Mouse (Mus musculus) lung, postnatal 10 days (tissue): ENCODE measurements around the gene Pebp1.
A peak's percentile ranks its signal among the peaks of the same experiment; 100 is the strongest.

Source experiments
- DNase-seq: peaks from one replicate; pipeline ENCODE4 v3.0.0; 2021

Pebp1 gene

DNA sequence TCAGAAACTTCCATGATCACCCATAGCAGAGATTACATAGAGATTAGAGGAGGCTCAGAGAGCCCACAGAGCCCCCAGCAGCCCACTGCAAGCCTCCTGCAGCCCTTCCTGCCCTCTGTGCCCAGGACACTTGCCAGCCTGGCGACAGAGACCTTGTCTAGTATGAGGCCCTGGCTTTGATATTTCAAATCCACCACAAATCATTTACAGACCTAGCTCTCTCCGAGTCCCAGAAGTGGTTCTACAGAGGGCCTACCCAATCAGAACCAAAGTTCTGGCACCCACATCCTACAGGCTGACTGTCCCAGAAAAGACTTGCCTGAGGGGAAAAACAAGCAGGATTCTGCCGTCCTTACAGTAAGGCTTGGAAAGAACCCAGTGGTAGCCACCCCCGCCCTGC lies 2.2 kb downstream of the Pebp1 start:
- no peak for DNase-seq

DNA sequence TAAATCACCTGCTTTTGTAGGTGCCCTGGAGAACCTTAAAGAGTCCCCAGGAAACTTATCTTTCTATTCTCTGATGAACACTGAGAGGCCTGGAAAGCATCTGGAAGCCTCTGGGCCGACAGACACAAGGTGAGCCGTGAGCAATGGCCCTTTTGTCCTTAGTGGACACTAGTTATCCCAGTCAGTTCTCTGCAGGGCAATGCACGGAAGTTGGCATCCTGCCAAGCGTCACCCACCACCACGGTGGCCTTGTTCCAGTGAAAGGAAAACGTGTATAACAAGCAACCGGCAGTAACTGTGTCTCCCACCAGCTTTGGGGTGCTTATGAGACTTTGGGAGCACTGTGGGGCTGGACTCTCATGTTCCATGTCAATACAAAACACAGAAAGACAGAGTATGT lies 2.7 kb downstream of the Pebp1 start:
- DNase-seq = no peak

DNA sequence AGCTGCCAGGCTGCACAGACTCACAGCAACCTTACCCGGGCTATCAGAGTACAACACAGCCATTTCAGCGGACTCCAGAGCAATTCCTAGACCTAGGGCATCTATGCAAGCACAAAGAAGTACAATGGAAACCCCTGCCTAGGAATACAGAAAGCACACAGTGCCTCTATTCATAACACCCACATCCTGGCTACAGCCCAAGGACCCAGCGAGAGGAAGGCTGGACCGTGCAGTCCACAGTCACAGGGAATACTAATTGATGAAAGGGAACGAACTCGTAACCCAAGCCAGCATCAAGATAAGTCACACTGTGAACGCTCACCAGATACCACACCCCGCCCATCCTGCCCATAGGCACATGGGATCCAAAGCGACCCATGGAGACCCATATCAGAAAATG lies 3.4 kb downstream of the Pebp1 start:
- no peak for DNase-seq

DNA sequence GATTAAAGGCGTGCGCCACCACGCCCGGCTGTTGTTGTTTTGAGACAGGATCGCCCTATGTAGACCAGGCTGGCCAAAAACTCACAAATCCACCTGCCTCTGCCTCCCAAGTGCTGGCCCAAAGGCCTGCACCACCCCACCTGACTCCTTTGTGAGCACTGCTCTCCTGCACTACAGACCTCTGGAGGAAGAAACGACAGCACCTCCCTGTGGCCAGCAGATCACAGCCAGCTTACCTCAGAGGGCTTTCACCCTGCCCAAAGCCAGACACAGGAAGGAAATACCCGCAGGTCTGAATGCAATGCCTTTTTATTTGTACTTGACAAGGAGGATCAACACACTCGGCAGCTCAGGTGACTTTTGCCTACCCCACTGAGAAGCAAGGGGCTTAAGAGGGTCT lies 5.1 kb downstream of the Pebp1 start:
- DNase-seq = no peak

DNA sequence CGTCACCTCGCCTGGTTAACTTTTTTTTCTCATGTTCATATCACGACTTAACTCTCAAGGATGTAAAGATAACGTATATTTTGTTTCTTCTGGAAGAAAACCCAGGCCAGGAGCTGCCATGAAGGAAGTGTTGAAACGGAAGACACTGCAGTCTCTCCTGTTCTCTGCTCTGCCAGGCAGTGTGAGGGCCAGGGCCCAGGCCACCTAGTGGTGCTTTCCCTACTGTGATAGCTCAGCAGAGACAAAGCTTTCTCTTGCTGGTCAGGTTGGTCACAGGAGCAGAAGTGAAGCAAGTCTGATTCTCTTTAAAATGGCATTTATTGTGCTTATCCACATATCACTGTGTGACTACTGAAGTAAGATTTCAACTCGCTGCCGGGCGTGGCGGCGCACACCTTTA lies 5.9 kb downstream of the Pebp1 start:
- DNase-seq = no peak

DNA sequence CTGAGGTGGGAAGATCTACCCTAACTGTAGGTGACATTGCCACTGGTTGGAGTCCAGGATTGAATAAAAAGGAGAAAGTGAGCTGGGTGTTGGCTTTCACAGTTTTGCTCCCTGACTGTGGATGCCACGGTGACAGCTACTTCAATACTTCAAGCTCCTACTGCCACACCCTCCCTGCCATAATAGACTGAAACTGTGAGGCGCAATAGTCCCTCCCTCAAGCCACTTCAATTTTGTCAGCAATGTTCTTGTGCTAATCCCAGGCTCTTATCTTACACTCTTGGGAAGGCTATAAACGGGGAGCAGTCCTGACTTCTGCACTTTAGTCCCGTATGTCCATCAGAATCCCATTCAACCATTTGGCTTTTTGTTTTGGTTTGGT lies 7.8 kb downstream of the Pebp1 start:
- DNase-seq = no peak

DNA sequence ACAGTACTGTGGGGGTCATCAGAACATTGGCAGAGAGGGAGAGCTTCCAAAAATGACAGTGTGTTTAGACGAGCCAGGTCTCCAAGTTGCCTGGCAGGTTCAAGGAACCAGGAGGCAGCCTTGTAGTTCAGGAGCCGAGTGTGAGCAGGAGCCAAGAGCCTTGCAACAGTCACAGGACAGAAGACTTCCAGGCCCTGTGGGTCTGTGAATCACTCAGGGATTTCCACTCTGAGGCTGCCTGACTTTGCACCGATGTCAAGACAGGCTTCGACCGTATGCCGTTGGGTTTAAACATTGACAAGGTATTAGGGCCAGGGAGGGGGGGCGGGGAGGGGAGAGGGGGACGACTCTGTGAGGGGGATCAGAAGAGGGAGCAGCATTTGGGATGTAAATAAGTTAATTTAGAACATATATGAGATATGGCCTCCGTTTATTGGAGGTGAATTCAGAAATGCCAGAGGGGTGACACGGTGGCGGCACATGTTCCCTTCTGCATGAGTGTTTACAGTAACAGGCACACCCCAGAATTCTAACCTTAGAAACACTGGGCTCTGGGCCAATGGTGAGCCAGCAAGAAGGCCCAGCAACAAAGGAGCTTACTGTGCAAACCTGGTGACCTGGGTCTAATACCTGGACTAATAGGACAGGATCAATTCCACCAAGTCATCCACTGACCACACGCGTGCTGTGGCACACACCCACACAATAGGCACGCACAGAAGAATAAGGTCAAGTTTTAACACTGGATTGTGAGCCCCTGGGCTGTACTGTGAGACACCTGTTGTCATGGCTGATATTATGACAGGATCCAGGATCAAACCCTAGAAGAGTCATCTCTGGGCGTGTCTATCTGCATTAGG lies 8.4 kb downstream of the Pebp1 start:
- DNase-seq = peak; percentile 62

DNA sequence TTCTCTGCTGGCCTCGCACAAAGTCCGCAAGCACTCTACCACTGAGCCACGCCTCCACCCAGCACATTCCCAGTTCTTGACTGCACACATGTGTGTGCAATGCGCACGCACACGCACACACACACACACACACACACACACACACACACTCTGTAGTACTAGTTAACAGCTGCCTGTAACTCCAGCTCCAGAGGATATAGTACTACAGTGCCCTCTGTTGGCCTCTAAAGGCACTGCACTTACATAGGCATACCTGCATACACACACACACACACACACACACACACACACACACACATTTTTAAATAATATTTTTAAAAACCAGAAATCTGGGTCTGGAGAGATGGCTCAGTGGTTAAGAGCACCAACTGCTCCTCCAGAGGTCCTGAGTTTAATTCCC lies 9.6 kb downstream of the Pebp1 start:
- DNase-seq = no peak

DNA sequence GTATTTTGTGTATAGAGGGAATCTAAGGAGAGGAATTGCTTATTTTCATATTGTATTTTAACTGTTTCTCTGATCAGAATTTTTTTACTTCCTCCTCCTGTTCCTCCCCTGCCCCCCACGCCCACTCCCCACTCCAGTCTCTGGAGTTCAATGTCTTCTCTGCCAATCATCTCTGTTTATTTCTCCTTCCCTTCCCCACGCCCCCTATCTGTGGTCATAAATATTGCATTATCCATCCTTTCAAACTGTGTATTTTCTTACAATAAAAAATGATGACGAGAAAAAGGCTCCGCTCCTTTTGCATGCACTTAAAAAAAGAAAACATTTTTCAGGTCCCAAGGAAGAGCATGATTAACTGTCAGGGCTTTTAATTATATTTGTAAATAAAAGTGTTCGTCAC lies 12.6 kb downstream of the Pebp1 start:
- no peak for DNase-seq

DNA sequence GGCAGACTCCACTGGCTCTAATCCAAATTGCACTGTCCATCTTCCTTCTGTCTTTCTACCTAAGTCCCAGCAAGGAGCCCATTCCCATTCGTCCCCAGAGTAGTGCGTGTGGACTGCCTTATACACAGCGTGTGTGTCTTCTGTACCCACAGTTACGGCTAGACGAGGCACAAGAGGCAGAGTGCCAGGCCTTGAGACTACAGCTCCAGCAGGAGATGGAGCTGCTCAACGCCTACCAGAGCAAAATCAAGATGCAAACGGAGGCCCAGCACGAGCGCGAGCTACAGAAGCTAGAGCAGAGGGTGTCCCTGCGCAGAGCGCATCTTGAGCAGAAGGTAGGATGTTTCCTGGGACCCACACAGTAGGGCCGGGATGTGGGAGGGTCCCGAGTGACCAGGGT lies 15.5 kb downstream of the Pebp1 start:
- no peak for DNase-seq

DNA sequence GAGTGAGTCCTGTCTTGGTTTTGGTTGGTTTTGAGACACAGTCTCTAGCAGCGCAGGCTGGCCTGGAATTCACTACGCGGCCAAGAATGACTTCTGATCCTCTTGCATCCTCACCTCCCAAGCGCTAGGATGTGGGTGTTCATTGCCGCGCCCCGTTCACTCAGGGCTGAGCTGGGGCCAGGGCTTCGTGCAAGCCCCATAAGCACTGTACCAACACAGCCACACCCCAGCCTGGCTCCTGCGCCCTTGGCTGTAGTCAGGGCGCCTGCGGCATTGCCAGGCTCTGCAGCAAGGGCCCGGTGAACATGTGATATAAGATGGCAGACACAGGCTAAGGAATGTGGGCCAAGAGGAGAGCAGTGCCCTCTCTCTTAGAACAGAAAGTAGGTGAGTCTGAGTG lies 18.0 kb downstream of the Pebp1 start:
- no peak for DNase-seq

DNA sequence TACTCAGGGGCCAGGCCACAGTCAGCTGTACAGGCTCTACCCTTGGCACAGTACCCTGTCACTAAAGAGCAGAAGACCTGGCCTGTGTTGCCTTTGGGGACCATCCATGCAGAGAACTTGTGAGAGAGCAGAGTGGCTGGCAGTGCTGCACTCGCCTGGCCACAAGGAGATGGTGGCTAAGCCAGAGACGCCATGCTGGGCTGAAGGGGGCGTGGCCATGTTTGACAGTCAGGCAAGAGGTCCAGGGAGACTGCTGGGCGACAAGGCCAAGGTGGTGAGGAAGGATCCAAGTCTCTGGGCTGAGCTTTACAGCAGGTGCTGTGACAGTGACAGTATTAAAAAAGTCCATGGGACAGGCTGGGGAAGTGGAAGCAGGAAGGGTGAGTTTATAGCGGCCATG lies 18.7 kb downstream of the Pebp1 start:
- DNase-seq = no peak

DNA sequence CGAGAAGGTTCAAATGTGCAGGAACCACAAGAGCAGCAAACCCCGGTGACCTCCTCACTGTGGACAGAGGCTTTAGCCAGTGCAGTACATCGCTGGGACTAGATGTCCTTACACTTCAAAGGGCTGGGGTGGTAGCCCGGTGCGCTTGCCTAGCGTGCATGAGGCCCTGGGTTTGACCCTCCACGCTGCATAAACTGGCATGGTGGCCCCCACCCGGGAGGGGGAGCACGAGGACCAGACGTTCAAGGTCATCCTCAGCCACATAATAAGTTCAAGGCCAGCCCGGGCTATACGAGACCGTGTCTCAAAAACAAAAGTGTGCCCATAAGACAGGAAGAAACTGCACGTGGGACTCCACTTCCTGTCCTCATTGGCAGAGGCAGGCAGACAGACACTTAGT lies 19.5 kb downstream of the Pebp1 start:
- DNase-seq = no peak

DNA sequence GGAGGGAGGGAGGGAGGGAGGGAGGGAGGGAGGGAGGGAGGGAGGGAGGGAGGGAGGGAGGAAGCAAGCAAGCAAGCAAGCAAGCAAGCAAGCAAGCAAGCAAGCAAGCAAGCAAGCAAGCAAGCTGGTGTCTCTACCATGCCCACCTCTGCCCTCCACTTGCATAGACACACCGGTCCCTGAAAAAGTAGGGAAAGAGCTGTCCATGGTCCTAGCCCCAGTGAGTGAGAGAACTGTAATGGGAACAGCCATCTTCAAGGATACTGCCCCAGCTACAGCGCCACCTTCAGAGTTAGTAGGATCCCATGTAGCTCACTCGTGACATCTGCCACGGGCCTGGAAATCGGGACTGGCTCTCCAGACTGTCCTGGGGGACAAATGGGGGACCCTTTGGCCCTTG lies 22.7 kb downstream of the Pebp1 start:
- DNase-seq = no peak

DNA sequence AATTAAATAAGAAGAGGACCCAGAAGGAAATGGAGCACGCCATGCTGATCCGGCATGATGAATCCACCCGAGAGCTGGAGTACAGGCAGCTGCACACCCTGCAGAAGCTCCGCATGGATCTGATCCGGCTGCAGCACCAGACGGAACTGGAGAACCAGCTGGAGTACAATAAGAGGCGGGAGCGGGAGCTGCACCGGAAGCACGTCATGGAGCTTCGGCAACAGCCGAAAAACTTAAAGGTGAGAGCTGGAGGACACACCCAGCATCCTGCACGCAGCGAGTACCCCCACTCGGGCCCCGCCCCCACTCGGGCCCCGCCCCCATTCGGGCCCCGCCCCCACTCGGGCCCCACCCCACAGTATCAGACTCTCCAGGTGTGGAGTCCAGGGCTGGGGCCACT lies 23.9 kb downstream of the Pebp1 start:
- DNase-seq = no peak

DNA sequence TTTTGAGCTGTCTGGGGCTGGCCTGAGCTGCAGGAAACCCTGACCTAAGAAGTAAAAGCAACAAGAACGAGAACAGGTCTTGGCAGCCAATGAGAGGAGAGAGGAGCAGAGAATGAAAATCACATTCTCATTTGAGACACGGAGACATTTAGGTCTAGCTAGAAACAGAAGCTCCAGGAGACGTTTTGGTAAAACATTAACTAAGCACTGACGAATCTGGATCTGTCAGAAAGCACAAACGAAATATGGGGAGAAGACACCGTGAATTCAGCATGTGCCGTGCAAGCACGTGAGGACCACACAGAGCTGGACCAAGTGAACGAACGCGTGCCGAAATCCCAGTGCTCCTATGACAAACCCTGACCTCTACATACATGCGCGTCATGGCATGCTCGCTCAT lies 29.1 kb downstream of the Pebp1 start:
- no peak for DNase-seq

DNA sequence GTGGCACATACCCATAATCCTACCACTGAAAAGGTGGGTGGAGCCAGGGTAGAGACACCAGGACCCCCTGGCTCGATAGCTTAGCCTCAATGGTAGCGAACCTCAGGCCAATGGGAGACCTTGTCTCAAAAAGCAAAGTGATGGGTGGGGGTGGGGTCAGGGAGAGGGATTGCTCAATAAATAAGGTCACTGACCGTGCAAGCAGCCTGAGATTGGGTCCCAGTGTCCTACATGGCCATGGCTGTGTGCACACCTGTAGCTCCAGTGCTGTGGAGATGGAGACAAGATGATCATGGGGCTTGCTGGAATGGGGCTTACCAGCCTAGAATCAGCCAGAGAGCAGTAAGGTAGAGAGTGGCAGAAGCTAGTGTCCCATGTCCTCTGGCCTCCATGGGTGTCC lies 35.7 kb downstream of the Pebp1 start:
- DNase-seq = no peak

DNA sequence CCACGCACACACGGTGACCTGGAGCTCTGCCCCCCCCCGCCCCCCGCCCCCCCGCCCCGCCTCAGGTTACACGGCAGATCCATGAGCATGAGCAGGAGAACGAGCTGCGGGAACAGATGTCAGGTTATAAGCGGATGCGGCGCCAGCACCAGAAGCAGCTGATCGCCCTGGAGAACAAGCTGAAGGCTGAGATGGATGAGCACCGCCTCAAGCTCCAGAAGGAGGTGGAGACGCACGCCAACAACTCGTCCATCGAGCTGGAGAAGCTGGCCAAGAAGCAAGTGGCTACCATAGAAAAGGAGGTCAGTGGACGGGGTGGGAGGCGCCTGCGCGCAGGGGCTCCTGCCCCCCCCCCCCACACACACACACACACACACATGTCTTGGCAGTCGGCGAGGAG lies 36.6 kb downstream of the Pebp1 start:
- no peak for DNase-seq

DNA sequence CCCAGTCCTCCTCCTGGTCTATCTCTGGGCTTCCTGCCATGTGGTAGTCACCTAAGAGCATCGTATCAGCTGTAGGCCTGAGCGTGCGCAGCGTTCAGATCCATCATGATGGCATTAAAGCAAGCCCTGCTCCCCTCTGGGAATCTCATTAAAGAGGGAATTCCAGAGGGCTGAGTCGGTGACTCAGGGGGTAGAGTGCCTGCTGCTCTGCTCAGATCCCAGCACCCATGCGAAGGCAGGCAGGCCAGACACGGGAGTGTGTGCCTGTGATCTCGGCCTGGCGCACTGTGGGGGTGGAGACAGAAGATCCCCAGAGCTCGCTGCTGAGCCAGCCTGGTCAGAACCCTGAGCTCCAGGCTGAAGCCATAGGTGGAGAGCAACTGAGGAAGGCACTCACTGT lies 39.1 kb downstream of the Pebp1 start:
- DNase-seq = no peak

DNA sequence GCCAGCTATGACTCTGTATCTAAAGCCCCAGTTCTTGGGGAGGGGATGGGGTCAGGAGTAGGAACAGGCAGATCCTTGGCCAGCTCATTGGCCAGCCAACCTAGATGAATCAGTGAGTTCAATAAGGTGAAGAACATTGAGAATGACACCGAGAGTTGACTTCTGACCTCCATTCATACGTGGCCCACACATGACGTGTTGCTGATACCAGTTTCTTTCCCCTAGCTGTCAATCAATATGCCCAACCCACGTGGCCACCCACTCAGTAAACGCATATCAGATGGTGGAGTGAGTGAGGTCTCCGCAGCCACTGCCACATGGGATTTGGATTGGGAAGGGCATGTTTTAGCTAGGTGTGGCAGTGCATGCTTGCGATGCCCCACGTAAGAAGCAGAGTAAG lies 42.3 kb downstream of the Pebp1 start:
- no peak for DNase-seq

DNA sequence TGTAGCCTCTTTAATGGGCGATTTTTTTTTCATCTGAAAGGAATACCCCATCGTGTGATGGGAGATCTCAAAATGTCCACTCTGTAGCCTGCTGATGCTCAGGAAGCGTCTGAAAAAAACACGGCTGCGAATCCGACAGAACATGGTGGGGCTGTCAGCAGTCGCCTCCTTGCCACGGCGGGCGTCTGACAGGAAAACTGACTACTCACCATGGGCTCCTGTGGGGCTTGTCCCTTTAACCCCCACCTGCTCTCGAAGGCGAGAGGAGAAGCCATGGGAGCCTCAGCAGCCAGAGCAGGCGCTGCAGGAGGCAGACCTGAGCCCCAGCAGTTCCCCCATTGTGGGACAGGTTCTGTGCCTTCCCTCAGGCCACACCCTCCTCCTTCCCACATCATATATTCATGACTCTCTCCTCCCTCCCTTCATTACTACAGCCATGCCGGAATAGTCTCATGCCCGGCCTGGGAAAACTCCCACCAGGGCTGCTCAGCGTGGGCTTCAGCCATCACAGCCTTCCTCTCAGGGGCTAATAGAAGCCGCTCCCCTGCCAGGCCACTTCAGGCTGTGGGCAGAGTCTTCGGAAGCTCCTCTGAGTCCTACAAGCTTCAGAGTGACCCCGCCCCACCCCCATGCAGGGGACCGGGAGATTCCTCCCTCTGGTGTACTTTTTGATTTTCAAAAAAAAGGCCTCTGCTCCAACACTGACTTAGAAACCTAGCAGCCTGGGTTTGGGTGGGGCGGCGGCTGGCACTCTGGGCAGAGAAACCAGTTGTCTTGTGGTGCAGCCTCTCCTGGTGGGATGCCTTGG lies 44.5 kb downstream of the Pebp1 start:
- no peak for DNase-seq

DNA sequence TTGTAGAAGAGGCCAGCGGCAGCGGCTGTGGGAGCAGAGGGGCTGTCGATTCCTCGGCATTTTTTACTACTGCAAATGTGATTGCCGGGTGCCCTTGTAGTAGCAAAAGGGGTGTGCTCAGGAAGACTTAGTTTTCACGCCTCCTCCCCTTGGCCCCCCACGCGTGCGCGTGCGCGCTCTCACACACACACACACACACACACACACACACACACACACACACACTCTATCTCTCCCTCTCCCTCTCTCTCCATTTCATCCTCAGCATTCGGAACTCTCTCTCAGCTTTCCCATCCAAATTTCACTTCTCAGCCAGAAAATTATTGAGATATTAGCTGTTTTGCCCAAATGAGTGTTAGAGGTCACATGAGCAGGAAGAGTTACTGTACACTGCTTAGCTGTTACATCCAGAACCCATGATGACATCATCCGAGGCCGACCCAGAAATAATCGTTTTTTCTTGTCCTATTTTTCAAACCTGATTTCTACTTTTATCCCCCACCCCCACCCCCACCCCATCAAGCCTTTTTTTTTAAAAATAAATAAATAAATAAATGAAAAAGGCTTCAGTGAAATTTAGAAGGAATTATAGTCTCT lies 45.4 kb downstream of the Pebp1 start:
- no peak for DNase-seq

DNA sequence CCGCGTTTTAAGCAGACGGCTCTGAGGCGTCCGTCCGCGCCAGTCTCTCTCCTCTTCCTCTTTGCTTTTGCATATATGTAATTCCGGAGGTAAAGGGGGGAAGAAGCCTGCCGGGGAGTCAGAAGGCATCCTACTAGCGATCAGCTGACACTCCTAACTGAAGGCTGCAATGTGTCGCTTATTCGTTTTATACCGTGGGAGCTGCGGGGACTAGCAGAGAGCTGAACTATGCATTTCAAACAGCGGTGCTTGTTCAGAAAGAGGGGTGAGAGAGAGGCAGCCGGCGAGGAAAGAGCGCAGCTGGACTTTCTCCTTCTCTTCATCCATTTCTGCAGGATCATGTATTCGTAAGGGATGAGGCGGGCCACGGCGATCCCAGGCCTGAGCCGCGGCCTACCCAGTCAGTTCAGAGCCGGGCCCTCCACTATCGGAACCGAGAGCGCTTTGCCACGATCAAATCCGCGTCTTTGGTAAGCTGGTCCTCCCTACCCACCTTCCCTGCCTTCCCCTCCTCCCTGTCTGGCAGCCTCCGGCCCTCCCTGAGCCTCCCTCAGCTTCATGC lies 46.6 kb downstream of the Pebp1 start:
- no peak for DNase-seq

DNA sequence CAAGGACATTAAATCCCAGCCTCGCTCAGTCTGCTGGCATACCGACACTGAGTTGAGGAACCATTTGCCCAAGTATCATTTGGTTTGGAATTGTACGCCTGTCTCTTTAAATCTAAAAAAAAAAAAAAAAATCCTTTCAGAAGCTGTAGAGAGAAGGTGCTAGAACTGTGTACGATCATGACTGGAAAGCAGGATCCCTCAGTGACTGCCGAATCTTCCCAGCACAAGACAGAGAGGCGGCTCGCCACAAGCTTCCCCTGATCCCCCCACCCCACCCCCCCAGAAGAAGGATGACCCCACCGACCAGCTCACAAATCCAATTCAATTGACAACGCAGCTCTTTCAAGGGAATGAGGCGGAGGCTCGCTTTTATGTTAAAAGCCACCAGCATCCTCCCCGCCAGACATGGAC lies 47.1 kb downstream of the Pebp1 start:
- no peak for DNase-seq
